24 mouse cellular contexts compared by ENCODE assay signal in genomic region chr4:28377087-28377486, GRCm38 (mm10).
DNase-seq lines count a peak whose midpoint lies in the region; ATAC-seq lines count a peak whose summit lies in the region.
"Had no signal": no experiment of that assay in that cellular context is flagged by ENCODE, and none has a peak within 500 bp of the region (broad histone marks: within the 10 kb centered on the region; RNA-seq: fewer than 3 reads in every experiment).

No protein-coding gene starts in this region.

- H3K27ac ChIP-seq in embryonic facial prominence, embryonic 14.5 days (replicated peaks; ENCODE audit: low read depth, low read length) = no peak overlapping the region
- no peak overlapping the region for H3K27ac ChIP-seq in embryonic facial prominence, embryonic 10.5 days (replicated peaks)
- no peak overlapping the region for H3K27ac ChIP-seq in kidney, embryonic 15.5 days
- H3K27ac ChIP-seq: hindbrain, embryonic 10.5 days; left cerebral cortex, adult 2 months; midbrain, embryonic 12.5 days had no signal

- ATAC-seq in embryonic facial prominence, embryonic 14.5 days (ENCODE audit: low read depth) = no peak
- 0 out of 2 replicates have a peak, but pooled peaks have one; percentile 12 for ATAC-seq in kidney, embryonic 15.5 days (replicated peaks; ENCODE audit: low FRiP score)
- ATAC-seq: activated CD4-positive, CD25-positive, alpha-beta regulatory T cell, adult 4 months; liver, postnatal 0 days had no signal

- no peaks in the 10 kb centered on the region for H3K36me3 ChIP-seq in embryonic facial prominence, embryonic 14.5 days (ENCODE audit: control insufficient read depth, insufficient read depth, low read length)
- no peaks in the 10 kb centered on the region for H3K36me3 ChIP-seq in embryonic facial prominence, embryonic 10.5 days (replicated peaks)
- H3K36me3 ChIP-seq in kidney, embryonic 15.5 days = no peaks in the 10 kb centered on the region
- H3K36me3 ChIP-seq: hindbrain, embryonic 10.5 days; midbrain, embryonic 12.5 days had no signal

- peak; percentile 67 for DNase-seq in embryonic facial prominence, embryonic 14.5 days (ENCODE audit: low spot score)
- DNase-seq in embryonic facial prominence, embryonic 10.5 days (ENCODE audit: low spot score) = no peak
- no peak for DNase-seq in kidney, postnatal 10 days
- peak; percentile 4 for DNase-seq in right cerebral cortex, postnatal 14 days
- no peak for DNase-seq in right cerebral cortex, postnatal 36 days (ENCODE audit: low spot score in 2 of 2)
- DNase-seq in c-Kit-positive CD71-positive TER-119-positive erythroid progenitor cells, embryonic 14.5 days (ENCODE audit: low spot score) = no peak
- DNase-seq: adrenal gland, adult 8-10 months; cerebellum, adult 8-10 months; gastrocnemius, postnatal 14 days; heart, adult 11 months; kidney, adult 8-10 months; kidney, postnatal 25 days; left cerebral cortex, postnatal 4 days; liver, postnatal 0 days; lung, postnatal 10 days; right cerebral cortex, postnatal 25 days; thymus, postnatal 36 days had no signal

- H3K9me3 ChIP-seq in embryonic facial prominence, embryonic 14.5 days (ENCODE audit: control insufficient read depth, low read length) = no peaks in the 10 kb centered on the region
- no peaks in the 10 kb centered on the region for H3K9me3 ChIP-seq in embryonic facial prominence, embryonic 10.5 days
- no peaks in the 10 kb centered on the region for H3K9me3 ChIP-seq in kidney, embryonic 15.5 days (replicated peaks)
- H3K9me3 ChIP-seq: hindbrain, embryonic 10.5 days; midbrain, embryonic 12.5 days had no signal

- H3K4me3 ChIP-seq in embryonic facial prominence, embryonic 14.5 days (ENCODE audit: low read depth, low read length) = no peak overlapping the region
- no peak overlapping the region for H3K4me3 ChIP-seq in embryonic facial prominence, embryonic 10.5 days
- no peak overlapping the region for H3K4me3 ChIP-seq in kidney, embryonic 15.5 days (replicated peaks)
- H3K4me3 ChIP-seq: hindbrain, embryonic 10.5 days; left cerebral cortex, adult 2 months; midbrain, embryonic 12.5 days had no signal

- no peak overlapping the region for H3K4me2 ChIP-seq in embryonic facial prominence, embryonic 14.5 days (ENCODE audit: low read depth, low read length)
- H3K4me2 ChIP-seq in kidney, embryonic 15.5 days = no peak overlapping the region
- H3K4me2 ChIP-seq: heart, embryonic 11.5 days; liver, embryonic 11.5 days; midbrain, embryonic 12.5 days had no signal

- no peaks in the 10 kb centered on the region for H3K27me3 ChIP-seq in embryonic facial prominence, embryonic 14.5 days (replicated peaks; ENCODE audit: control insufficient read depth, insufficient read depth, low read length)
- no peaks in the 10 kb centered on the region for H3K27me3 ChIP-seq in embryonic facial prominence, embryonic 10.5 days (replicated peaks; ENCODE audit: low read depth, poor library complexity, severe bottlenecking)
- H3K27me3 ChIP-seq in kidney, embryonic 15.5 days = no peaks in the 10 kb centered on the region
- H3K27me3 ChIP-seq: midbrain, embryonic 12.5 days had no signal

- no peak overlapping the region for H3K9ac ChIP-seq in embryonic facial prominence, embryonic 14.5 days (ENCODE audit: low read depth, low read length)
- H3K9ac ChIP-seq in kidney, embryonic 15.5 days = no peak overlapping the region
- H3K9ac ChIP-seq: liver, postnatal 0 days; midbrain, embryonic 12.5 days had no signal

- H3K4me1 ChIP-seq in embryonic facial prominence, embryonic 14.5 days (ENCODE audit: control insufficient read depth, insufficient read depth, low read length) = no peaks in the 10 kb centered on the region
- H3K4me1 ChIP-seq in embryonic facial prominence, embryonic 10.5 days = no peaks in the 10 kb centered on the region
- no peaks in the 10 kb centered on the region for H3K4me1 ChIP-seq in kidney, embryonic 15.5 days
- H3K4me1 ChIP-seq: hindbrain, embryonic 10.5 days; midbrain, embryonic 12.5 days had no signal

Comparison
In these comparisons a context has a peak if more than half of its experiments do, and no peak if none do; other contexts are left out.
1. DNase-seq: peak in embryonic facial prominence, embryonic 14.5 days (single experiment) and right cerebral cortex, postnatal 14 days (single experiment); none in embryonic facial prominence, embryonic 10.5 days (single experiment), kidney, postnatal 10 days (single experiment), right cerebral cortex, postnatal 36 days (0 of 2) and c-Kit-positive CD71-positive TER-119-positive erythroid progenitor cells, embryonic 14.5 days (single experiment).